Mouse (Mus musculus) macrophage (primary cell): Measurements from ENCODE around the gene AI661453. TPM values are rescaled to one million over a fixed set of nuclear protein-coding genes. Genes with fewer than 3 reads are reported as not detected.
"Not testable (repeated sequence)": the region's sequence is repeated elsewhere in the genome, so short reads cannot be mapped to it uniquely, and the experiment has no call there.

Experiments used
- H3K27ac ChIP-seq: fragments of 350-480 bp; formaldehyde crosslinking; 2 replicates; pipeline ENCODE4 v1.9.0; 2021
- H3K36me3 ChIP-seq: fragments of 350-480 bp; formaldehyde crosslinking; 2 replicates; pipeline ENCODE4 v1.9.0; 2021; ENCODE audit errors: inconsistent target
- H3K4me3 ChIP-seq: fragments of 350-480 bp; formaldehyde crosslinking; 2 replicates; pipeline ENCODE4 v1.9.0; 2021; ENCODE audit errors: inconsistent target
- H3K79me2 ChIP-seq: fragments of 350-480 bp; formaldehyde crosslinking; 2 replicates; pipeline ENCODE4 v1.9.0; 2021; ENCODE audit errors: inconsistent target
- WGBS: methylation state at CpG from one replicate; pipeline ENCODE4 v1.1.7; 2026; ENCODE audit warnings: inconsistent platforms; ENCODE audit not compliant: missing documents; 5-methylcytosine and 5-hydroxymethylcytosine counted together
- polyA plus RNA-seq: library from polyadenylated mRNA; stranded (reverse); fragments of 250-400 nt; gene quantifications from 3 replicates; pipeline ENCODE4 v1.2.4, GENCODE M21; 2018; ENCODE audit warnings: inconsistent platforms
- total RNA-seq, 78 experiments: library from RNA; depleted of rRNA; stranded (reverse); fragments of 250-400 nt; gene quantifications; 1 replicate in 9 of 78; 2 replicates in 24 of 78; 3 replicates in 43 of 78; 4 replicates in 2 of 78; pipeline ENCODE4 v1.2.4; 2018; ENCODE audit warnings: inconsistent platforms in 56 of 78

AI661453 gene
- total RNA-seq (2018; cell fraction: chromatin; rRNA removed) = 1 to 10 TPM in 2 of 26 experiments, under 1 TPM in 15, not detected in 9; 0.08 to 1.3 (median 0.49) TPM
- under 1 TPM; 0.23 to 0.77 (median 0.38) TPM for total RNA-seq (2018; cell fraction: cytosol; rRNA removed)
- under 1 TPM in 21 of 26 experiments, not detected in 5; 0.11 to 0.93 (median 0.34) TPM for total RNA-seq (2018; cell fraction: nucleus; rRNA removed)
- 0.45 to 0.59 TPM (median 0.55 TPM) in 3 replicates for polyA plus RNA-seq

GRCm38 (mm10) chr17:47436156-47436906 lies at the start of gene AI661453:
AI661453 (plus strand) TSS chr17:47436615.
- Histone ChIP-seq H3K36me3 (no peaks in the 10 kb centered on the region), H3K27ac (no peak within 1 kb of the TSS), H3K4me3 (peak within 1 kb of the TSS; percentile 29), H3K79me2 (no peaks in the 10 kb centered on the region)
- WGBS = 2% methylated on average over 41 of the region's 45 CpGs

- Histone ChIP-seq H3K36me3 (no peaks in the 10 kb centered on the region), H3K4me3 (no peak overlapping the region), H3K27ac (no peak overlapping the region), H3K79me2 (no peaks in the 10 kb centered on the region)
- 64% methylated on average over 2 of the region's 4 CpGs for WGBS
Measured at GRCm38 (mm10) chr17:47386649-47387048, 49.8 kb upstream of the AI661453 start.

GRCm38 (mm10) chr17:47394223-47394869 lies 42.1 kb upstream of the AI661453 start:
- Histone ChIP-seq H3K79me2 (no peaks in the 10 kb centered on the region), H3K4me3 (peak overlapping the region; percentile 54), H3K27ac (peak overlapping the region; percentile 62), H3K36me3 (no peaks in the 10 kb centered on the region)
- WGBS = 4% methylated on average over 24 of the region's 24 CpGs

- no peaks in the 10 kb centered on the region for H3K36me3 ChIP-seq
- 0% methylated on average over 17 of the region's 20 CpGs for WGBS
- H3K27ac ChIP-seq = peak overlapping the region; percentile 62
- H3K4me3 ChIP-seq = peak overlapping the region; percentile 54
- no peaks in the 10 kb centered on the region for H3K79me2 ChIP-seq
Measured at GRCm38 (mm10) chr17:47395376-47395913, 41.0 kb upstream of the AI661453 start.

- Histone ChIP-seq H3K27ac (no peak overlapping the region), H3K36me3 (no peaks in the 10 kb centered on the region), H3K4me3 (no peak overlapping the region), H3K79me2 (no peaks in the 10 kb centered on the region)
- 88% methylated on average over 8 of the region's 8 CpGs for WGBS
Measured at GRCm38 (mm10) chr17:47399091-47399490, 37.3 kb upstream of the AI661453 start.

GRCm38 (mm10) chr17:47400451-47400850 lies 36.0 kb upstream of the AI661453 start, which contains the start of gene Guca1a:
Guca1a (minus strand) TSS chr17:47400584.
- no peak within 1 kb of the TSS for H3K27ac ChIP-seq
- H3K4me3 ChIP-seq = no peak within 1 kb of the TSS
- 78% methylated on average over 10 of the region's 10 CpGs for WGBS
- H3K36me3 ChIP-seq = no peaks in the 10 kb centered on the region
- no peaks in the 10 kb centered on the region for H3K79me2 ChIP-seq

- WGBS = 35% methylated on average over 10 of the region's 10 CpGs
- H3K79me2 ChIP-seq = no peaks in the 10 kb centered on the region
- no peaks in the 10 kb centered on the region for H3K36me3 ChIP-seq
- no peak overlapping the region for H3K27ac ChIP-seq
- no peak overlapping the region for H3K4me3 ChIP-seq
Measured at GRCm38 (mm10) chr17:47407717-47408557, 28.5 kb upstream of the AI661453 start.

- Histone ChIP-seq H3K4me3 (no peak overlapping the region), H3K36me3 (no peaks in the 10 kb centered on the region), H3K27ac (no peak overlapping the region), H3K79me2 (no peaks in the 10 kb centered on the region)
- 18% methylated on average over 8 of the region's 8 CpGs for WGBS
Measured at GRCm38 (mm10) chr17:47408558-47408898, 27.9 kb upstream of the AI661453 start.

- not testable (repeated sequence) for H3K4me3 ChIP-seq, H3K36me3 ChIP-seq, H3K27ac ChIP-seq, H3K79me2 ChIP-seq
- 6% methylated on average over 74 of the region's 74 CpGs for WGBS
Measured at GRCm38 (mm10) chr17:47409897-47410861, 26.2 kb upstream of the AI661453 start.

GRCm38 (mm10) chr17:47420195-47420594 lies 16.2 kb upstream of the AI661453 start:
- 96% methylated on average over 2 of the region's 2 CpGs for WGBS
- no peaks in the 10 kb centered on the region for H3K79me2 ChIP-seq
- H3K36me3 ChIP-seq = no peaks in the 10 kb centered on the region
- no peak overlapping the region for H3K4me3 ChIP-seq
- no peak overlapping the region for H3K27ac ChIP-seq

- Histone ChIP-seq H3K27ac (no peak overlapping the region), H3K79me2 (no peaks in the 10 kb centered on the region), H3K4me3 (no peak overlapping the region), H3K36me3 (no peaks in the 10 kb centered on the region)
- WGBS = 88% methylated on average over 3 of the region's 3 CpGs
Measured at GRCm38 (mm10) chr17:47421566-47421965, 14.8 kb upstream of the AI661453 start.

GRCm38 (mm10) chr17:47422616-47423015 lies 13.8 kb upstream of the AI661453 start:
- not testable (repeated sequence) for H3K4me3 ChIP-seq, H3K36me3 ChIP-seq, H3K27ac ChIP-seq, H3K79me2 ChIP-seq
- 71% methylated on average over 1 of the region's 1 CpGs for WGBS

GRCm38 (mm10) chr17:47424186-47424585 lies 12.2 kb upstream of the AI661453 start:
- no peak overlapping the region for H3K27ac ChIP-seq
- H3K4me3 ChIP-seq = no peak overlapping the region
- no peaks in the 10 kb centered on the region for H3K36me3 ChIP-seq
- WGBS = 76% methylated on average over 6 of the region's 6 CpGs
- no peaks in the 10 kb centered on the region for H3K79me2 ChIP-seq
